Mouse (Mus musculus): ENCODE measurements around the gene Ngfr.

DNA sequence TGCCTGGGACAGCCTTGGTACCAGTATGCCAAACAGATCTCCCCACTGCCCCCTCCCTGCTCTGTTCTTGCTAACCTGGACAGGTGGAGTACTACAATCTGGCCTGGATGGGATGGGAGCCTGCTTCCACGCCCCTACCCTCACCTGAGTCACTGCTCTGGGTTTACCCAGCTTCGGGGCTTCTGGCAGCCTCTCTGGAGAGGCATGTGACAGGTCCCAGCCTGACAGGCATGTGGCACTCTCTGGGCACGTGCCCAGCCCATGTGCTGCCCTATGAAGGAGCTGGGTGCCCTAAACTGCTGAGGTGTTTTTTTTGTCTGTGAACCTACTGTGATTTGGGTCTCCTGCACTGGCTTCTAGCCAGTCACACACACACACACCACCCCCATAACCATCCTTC, 26.8 kb downstream of the Ngfr start:
- TF ChIP-seq CTCF (IDR thresholded peaks at IDR 0.05; ENCODE audit: low read depth, low read length), result no peak
- no peak for TF ChIP-seq POLR2AphosphoS5 (IDR thresholded peaks at IDR 0.05; ENCODE audit: insufficient replicate concordance, low read depth, low read length)
- TF ChIP-seq GATA1 (IDR thresholded peaks at IDR 0.05; ENCODE audit: borderline replicate concordance, low read length), result no peak
- no peak for TF ChIP-seq GATA2 (IDR thresholded peaks at IDR 0.05; ENCODE audit: borderline replicate concordance, low read depth, low read length)
- no peak for TF ChIP-seq TAL1 (conservative IDR thresholded peaks at IDR 0.05; ENCODE audit: low read depth, low read length)
